Mouse (Mus musculus) kidney, embryonic 15.5 days (tissue): ENCODE measurements at regions not wholly inside any gene's neighbourhood (a gene's known extent, or its start where the extent isn't known, plus 50 kb on each side); places are given as distances from the start of the nearest gene placed in this dataset.
"Not testable (repeated sequence)": the region's sequence is repeated elsewhere in the genome, so short reads cannot be mapped to it uniquely, and the experiment has no call there.

Experiments used
- ATAC-seq: fragments of 200-750 bp; cut with Nextera tagmentation; replicated peaks from 2 replicates; pipeline ENCODE4 v1.8.0; 2017; ENCODE audit warnings: moderate TSS enrichment; ENCODE audit not compliant: low FRiP score
- H3K27ac ChIP-seq: fragments of 300-500 bp; sonication (generic); 2 replicates; pipeline ENCODE4 v1.5.1; 2015; ENCODE audit warnings: mild to moderate bottlenecking, inconsistent platforms
- H3K27me3 ChIP-seq: fragments of 300-500 bp; sonication (generic); 2 replicates; pipeline ENCODE4 v1.6.1; 2015; ENCODE audit warnings: inconsistent platforms
- H3K36me3 ChIP-seq: fragments of 300-500 bp; sonication (generic); 2 replicates; pipeline ENCODE4 v1.6.1; 2015; ENCODE audit warnings: inconsistent platforms
- H3K4me1 ChIP-seq: fragments of 300-500 bp; sonication (generic); 2 replicates; pipeline ENCODE4 v1.6.1; 2015; ENCODE audit warnings: inconsistent platforms
- H3K4me2 ChIP-seq: fragments of 300-500 bp; sonication (generic); 2 replicates; pipeline ENCODE4 v1.6.1; 2015; ENCODE audit warnings: moderate library complexity, mild to moderate bottlenecking, inconsistent platforms
- H3K4me3 ChIP-seq: fragments of 300-500 bp; sonication (generic); replicated peaks from 2 replicates; pipeline ENCODE4 v1.5.1; 2015; ENCODE audit warnings: mild to moderate bottlenecking, inconsistent platforms
- H3K9ac ChIP-seq: fragments of 300-500 bp; sonication (generic); 2 replicates; pipeline ENCODE4 v1.6.1; 2015; ENCODE audit warnings: mild to moderate bottlenecking, inconsistent platforms
- H3K9me3 ChIP-seq: fragments of 300-500 bp; sonication (generic); replicated peaks from 2 replicates; pipeline ENCODE4 v1.6.1; 2016; ENCODE audit warnings: inconsistent platforms
- WGBS: fragments of 180-500 bp; shearing (Covaris S2); methylation state at CpG from one replicate; pipeline ENCODE4 v1.1.7; 2015; ENCODE audit warnings: mixed read lengths; 5-methylcytosine and 5-hydroxymethylcytosine counted together

DNA sequence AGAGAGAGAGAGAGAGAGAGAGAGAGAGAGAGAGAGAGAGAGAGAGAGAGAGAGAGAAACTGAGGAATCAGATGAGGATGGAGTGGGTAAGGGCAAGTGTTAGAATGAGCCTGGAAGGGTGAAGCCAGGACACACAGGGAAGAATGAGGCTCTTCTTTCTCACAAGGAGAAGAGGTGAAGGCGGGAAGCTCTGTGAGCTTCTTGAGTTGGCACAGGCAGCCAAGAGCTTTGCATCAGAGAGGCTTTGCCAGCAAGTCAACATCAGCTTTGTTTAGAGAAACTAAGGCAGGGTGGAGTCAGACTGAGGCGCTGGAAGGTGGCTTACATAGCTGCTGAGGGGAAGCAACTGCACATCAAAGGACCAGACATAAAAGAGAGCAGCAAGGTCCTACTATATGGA, 113.7 kb downstream of the Sst start:
- H3K27ac ChIP-seq = no peak overlapping the region
- no peaks in the 10 kb centered on the region for H3K36me3 ChIP-seq
- no peak overlapping the region for H3K4me2 ChIP-seq
- WGBS = 56% methylated on average over 2 of the region's 2 CpGs
- H3K27me3 ChIP-seq = no peaks in the 10 kb centered on the region
- no peak for ATAC-seq
- no peak overlapping the region for H3K9ac ChIP-seq
- H3K4me3 ChIP-seq = no peak overlapping the region
- H3K9me3 ChIP-seq = no peaks in the 10 kb centered on the region
- H3K4me1 ChIP-seq = peaks cover 12% of the 10 kb centered on the region

DNA sequence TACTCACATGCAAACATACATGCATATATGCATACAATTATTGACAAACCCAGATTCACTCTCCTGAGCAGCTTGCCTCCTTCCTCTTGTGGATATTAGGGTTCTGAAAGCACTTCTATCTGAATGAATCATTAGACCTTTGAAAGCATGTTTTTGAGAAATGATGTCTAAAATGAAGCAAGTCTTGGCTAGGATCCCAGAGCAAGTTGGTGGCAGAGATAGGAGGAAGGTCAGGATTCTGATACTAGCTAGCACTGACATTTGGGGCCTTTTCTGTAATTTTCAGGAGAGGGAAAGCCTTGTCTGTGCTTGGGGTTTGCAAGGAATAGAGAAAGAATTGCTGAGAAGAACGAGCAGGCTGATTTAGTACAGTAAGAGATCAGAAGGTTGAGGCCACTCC, 114.3 kb downstream of the Sst start:
- H3K27me3 ChIP-seq = no peaks in the 10 kb centered on the region
- no peaks in the 10 kb centered on the region for H3K36me3 ChIP-seq
- no peak overlapping the region for H3K4me3 ChIP-seq
- H3K27ac ChIP-seq = no peak overlapping the region
- 7% methylated on average over 1 of the region's 1 CpGs for WGBS
- H3K9me3 ChIP-seq = no peaks in the 10 kb centered on the region
- no peak overlapping the region for H3K9ac ChIP-seq
- H3K4me1 ChIP-seq = peaks cover 12% of the 10 kb centered on the region
- no peak for ATAC-seq
- H3K4me2 ChIP-seq = no peak overlapping the region

DNA sequence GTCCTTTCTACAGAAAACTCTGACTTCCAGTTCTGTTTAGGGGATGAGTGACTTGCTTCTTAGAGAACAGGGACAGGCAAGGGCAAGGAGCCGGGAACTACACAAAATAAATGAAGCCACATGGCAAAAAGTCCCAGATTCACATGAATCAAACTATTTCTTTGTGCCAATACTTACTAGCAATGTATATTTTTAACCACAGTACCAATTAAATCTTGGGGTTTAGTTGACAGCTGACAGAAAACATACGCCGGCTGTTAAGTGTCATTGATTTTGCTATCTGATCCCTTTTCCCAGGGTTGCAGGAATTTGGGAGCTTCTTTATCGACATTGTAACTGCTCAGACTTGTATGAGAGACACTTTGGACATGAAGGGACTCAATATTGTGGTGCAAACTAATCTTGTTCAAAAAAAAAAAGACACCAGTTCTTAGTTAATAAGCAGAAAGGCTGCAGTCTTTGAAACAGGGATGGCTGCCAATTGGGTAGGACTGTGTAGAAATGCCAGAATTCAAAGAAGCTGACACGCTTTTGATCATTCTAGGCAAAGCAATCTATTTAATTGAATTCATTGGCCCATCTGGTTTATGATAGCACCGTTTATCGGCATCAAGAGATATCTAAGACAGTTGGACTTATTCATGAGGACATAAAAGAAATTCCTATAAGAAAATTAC, 132.5 kb downstream of the Sst start:
- Histone ChIP-seq H3K9me3 (no peaks in the 10 kb centered on the region), H3K9ac (no peak overlapping the region), H3K27ac (no peak overlapping the region), H3K4me1 (no peaks in the 10 kb centered on the region), H3K36me3 (no peaks in the 10 kb centered on the region), H3K27me3 (no peaks in the 10 kb centered on the region), H3K4me3 (no peak overlapping the region), H3K4me2 (no peak overlapping the region)
- whole genome bisulfite sequencing = 80% methylated on average over 7 of the region's 7 CpGs
- ATAC-seq = no peak

DNA sequence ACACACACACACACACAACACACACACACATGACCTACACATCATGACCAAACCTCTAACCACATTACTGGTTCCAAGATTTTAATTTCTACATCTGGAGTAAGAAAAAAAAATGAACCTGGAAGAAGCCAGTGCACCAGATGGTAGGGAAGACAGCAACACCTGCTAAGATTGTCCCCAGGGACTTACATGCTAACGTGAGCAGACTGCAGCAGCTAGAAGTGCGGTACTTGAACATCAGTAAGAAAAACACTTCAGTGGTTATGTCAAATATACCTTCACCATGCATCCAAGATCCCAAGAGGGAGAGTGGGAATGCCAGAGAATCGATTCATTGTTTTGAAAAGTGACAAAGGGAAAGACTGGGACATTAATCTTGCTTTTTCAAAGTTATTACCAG, 153.7 kb downstream of the Sst start:
- no peaks in the 10 kb centered on the region for H3K27me3 ChIP-seq
- 46% methylated on average over 3 of the region's 3 CpGs for WGBS
- no peak overlapping the region for H3K9ac ChIP-seq
- no peak for ATAC-seq
- H3K36me3 ChIP-seq = no peaks in the 10 kb centered on the region
- no peak overlapping the region for H3K4me2 ChIP-seq
- no peak overlapping the region for H3K4me3 ChIP-seq
- no peak overlapping the region for H3K27ac ChIP-seq
- no peaks in the 10 kb centered on the region for H3K9me3 ChIP-seq
- no peaks in the 10 kb centered on the region for H3K4me1 ChIP-seq

DNA sequence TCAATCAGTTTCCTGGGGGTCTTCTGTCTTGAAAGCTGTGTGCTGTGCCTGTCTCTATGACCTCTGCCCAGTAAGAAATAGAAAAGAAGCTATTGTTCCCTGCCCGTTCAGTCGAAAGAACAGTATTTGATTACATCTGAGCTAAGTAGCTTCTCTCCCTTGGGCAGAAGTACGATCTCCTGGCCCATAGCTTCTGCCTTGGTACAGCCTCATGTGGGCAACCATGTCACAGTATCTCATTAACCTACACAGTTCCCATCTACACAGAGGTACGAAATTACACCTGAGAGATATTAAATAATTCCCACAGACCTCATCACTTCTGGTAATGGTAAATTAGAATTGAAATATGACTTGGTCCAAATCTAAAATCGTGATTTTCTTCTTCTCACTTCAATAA, 155.0 kb downstream of the Sst start:
- H3K36me3 ChIP-seq = no peaks in the 10 kb centered on the region
- no peak overlapping the region for H3K4me2 ChIP-seq
- 66% methylated on average over 5 of the region's 5 CpGs for WGBS
- no peak for ATAC-seq
- no peak overlapping the region for H3K27ac ChIP-seq
- no peaks in the 10 kb centered on the region for H3K9me3 ChIP-seq
- no peaks in the 10 kb centered on the region for H3K27me3 ChIP-seq
- no peak overlapping the region for H3K4me3 ChIP-seq
- no peaks in the 10 kb centered on the region for H3K4me1 ChIP-seq
- no peak overlapping the region for H3K9ac ChIP-seq

DNA sequence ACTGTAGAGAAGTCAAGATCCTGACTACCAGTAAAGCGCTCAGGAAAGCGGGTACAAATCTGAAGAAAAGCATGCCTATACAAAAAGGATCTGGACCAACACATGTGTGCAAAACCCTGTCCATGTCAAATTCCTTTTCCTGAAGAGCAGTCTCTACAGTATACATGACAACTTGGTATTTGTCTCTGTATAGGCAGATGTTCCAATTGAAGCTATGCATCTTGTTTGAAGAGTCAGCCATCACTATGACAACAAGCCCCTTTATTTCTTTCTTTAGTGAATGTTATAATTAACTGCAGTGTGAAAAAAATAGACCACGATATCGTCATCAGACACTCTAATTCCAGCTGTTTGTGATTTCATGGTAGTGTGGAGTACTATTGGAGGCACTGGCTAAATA, 164.2 kb downstream of the Sst start:
- no peak overlapping the region for H3K9ac ChIP-seq
- no peaks in the 10 kb centered on the region for H3K9me3 ChIP-seq
- H3K36me3 ChIP-seq = no peaks in the 10 kb centered on the region
- no peaks in the 10 kb centered on the region for H3K4me1 ChIP-seq
- no peak overlapping the region for H3K4me3 ChIP-seq
- 89% methylated on average over 4 of the region's 4 CpGs for WGBS
- H3K27ac ChIP-seq = no peak overlapping the region
- no peaks in the 10 kb centered on the region for H3K27me3 ChIP-seq
- ATAC-seq = no peak
- H3K4me2 ChIP-seq = no peak overlapping the region

DNA sequence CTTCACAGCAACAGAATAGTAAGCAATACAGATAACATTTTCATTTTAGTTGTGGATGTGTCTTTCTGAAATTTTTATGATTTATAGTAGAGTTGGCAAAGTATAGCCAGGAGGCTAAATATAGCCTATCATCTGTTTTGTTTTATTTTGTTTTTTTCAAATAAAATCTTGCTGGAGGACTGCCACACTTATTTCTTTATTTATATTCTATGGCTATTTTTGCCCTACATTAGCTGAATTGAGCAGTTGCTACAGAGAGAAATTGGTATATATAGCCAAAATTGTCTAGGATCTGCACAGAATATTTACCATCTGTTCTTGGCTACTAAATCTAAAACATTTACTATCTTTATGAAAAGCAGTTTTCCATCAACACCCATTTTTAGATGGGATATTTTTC, 169.0 kb downstream of the Sst start:
- Histone ChIP-seq H3K4me1 (no peaks in the 10 kb centered on the region), H3K27ac (no peak overlapping the region), H3K4me3 (no peak overlapping the region), H3K9me3 (no peaks in the 10 kb centered on the region), H3K27me3 (no peaks in the 10 kb centered on the region), H3K36me3 (no peaks in the 10 kb centered on the region), H3K4me2 (no peak overlapping the region), H3K9ac (no peak overlapping the region)
- no peak for ATAC-seq

DNA sequence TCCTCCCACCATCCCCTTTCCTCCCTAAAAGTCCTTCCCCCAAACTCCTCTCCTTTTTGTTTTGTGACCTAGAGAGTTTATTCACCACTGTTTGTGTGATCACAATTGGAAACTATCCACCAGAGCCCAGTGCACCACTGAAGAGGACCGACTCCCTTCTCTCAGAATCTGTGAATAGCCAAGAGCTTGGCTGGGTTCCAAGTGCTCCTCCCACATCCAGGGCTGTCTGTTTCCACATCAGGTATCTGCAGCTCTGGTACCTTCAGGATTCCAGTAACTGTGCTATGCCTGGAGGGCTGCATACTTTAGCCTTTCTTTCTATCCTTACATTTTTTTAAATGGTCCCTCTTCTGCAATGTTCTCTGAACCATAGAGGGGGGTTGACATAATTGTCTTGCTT, 180.5 kb upstream of the Masp1 start:
- no peak for ATAC-seq
- Histone ChIP-seq H3K27ac (no peak overlapping the region), H3K4me1 (no peaks in the 10 kb centered on the region), H3K36me3 (no peaks in the 10 kb centered on the region), H3K9me3 (no peaks in the 10 kb centered on the region; the same call in 1 of the 2 replicates), H3K4me3 (no peak overlapping the region), H3K27me3 (no peaks in the 10 kb centered on the region), H3K9ac (no peak overlapping the region), H3K4me2 (no peak overlapping the region)
- WGBS = 19% methylated on average over 1 of the region's 1 CpGs

DNA sequence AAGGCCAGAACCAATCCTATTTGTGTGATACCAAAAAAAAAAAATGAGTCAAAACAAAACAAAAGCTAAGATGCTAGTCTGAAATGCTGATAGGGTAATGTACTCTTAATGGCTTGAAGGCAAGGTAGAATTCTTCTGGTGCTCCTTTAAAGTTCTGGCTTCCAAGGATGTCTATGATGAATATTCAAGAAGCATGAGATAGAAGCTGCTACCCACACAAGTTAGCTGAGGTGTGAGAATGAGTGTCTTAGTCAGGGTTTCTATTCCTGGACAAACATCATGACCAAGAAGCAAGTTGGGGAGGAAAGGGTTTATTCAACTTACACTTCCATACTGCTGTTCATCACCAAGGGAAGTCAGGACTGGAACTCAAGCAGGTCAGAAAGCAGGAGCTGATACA, 173.6 kb upstream of the Masp1 start:
- H3K36me3 ChIP-seq, H3K9me3 ChIP-seq, H3K27ac ChIP-seq, ATAC-seq, H3K4me1 ChIP-seq, H3K4me2 ChIP-seq, H3K9ac ChIP-seq, H3K4me3 ChIP-seq, H3K27me3 ChIP-seq: not testable (repeated sequence)

DNA sequence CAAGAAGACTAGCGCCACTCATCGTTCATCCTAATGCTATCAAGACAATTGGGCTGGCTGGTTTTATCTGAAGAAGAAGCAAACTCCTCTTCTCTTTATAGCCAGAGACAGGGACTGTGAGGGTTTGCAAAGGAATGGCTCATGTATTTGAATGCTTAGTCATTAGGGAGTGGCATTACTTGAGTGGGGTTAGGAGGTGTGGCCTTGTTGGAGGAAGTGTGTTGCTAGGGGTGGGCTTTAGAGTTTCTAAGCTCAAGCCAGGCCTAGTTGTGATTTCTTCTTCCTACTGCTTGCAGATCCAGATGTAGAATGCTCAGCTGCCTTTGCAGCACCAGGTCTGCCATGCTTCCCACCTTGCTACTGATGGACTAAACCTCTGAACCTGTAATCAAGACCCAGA, 169.4 kb upstream of the Masp1 start:
- Histone ChIP-seq H3K27ac (no peak overlapping the region), H3K9me3 (no peaks in the 10 kb centered on the region), H3K4me2 (no peak overlapping the region), H3K9ac (no peak overlapping the region), H3K27me3 (no peaks in the 10 kb centered on the region), H3K4me1 (no peaks in the 10 kb centered on the region), H3K4me3 (no peak overlapping the region), H3K36me3 (no peaks in the 10 kb centered on the region)
- ATAC-seq = no peak
- WGBS = 99% methylated on average over 2 of the region's 2 CpGs

DNA sequence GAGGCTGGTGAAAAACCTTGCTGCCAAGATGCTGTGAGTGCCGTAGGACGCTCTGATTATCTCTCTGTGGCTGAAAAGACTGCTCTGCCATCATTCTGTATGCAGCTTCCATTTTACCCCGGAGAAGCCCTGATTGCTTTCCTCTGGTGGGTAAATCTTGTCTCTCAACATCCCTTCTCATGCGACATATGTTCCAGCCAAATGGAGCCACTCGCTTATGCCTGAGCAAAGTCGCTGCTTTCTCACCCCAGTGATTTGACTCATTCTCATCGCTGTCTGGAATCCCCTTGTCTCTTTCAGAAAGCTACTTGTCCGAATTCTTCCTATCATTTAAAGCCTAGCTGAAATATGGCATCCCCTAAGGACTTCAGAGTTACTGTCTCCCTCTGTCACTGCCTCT, 166.2 kb upstream of the Masp1 start:
- H3K4me3 ChIP-seq = no peak overlapping the region
- no peaks in the 10 kb centered on the region for H3K36me3 ChIP-seq
- no peaks in the 10 kb centered on the region for H3K9me3 ChIP-seq
- H3K4me1 ChIP-seq = no peaks in the 10 kb centered on the region
- H3K4me2 ChIP-seq = no peak overlapping the region
- ATAC-seq = no peak
- WGBS = 79% methylated on average over 8 of the region's 8 CpGs
- no peak overlapping the region for H3K27ac ChIP-seq
- no peak overlapping the region for H3K9ac ChIP-seq
- no peaks in the 10 kb centered on the region for H3K27me3 ChIP-seq

DNA sequence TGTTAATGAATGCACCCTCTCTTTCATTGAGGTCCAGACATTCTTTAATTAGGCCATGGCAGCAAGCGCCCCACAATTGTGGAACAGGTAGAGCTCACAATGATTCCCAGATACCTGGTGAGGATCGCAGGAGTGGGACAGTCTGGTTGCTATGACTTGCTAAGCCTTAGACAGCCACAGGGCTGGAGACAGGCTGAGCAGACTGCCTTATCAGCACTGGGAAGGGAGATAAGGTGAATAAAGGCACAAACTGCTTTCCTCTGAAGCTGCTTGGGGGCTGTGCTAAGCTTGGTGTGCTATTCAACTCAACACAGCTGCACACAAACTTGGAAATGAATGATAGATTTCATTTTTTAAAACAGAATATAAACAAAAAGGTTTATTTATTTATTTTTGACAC, 159.8 kb upstream of the Masp1 start:
- Histone ChIP-seq H3K27ac (no peak overlapping the region), H3K36me3 (no peaks in the 10 kb centered on the region), H3K4me2 (no peak overlapping the region), H3K4me3 (no peak overlapping the region), H3K4me1 (no peaks in the 10 kb centered on the region), H3K27me3 (no peaks in the 10 kb centered on the region), H3K9ac (no peak overlapping the region), H3K9me3 (no peaks in the 10 kb centered on the region)
- no peak for ATAC-seq
- 81% methylated on average over 2 of the region's 2 CpGs for WGBS

DNA sequence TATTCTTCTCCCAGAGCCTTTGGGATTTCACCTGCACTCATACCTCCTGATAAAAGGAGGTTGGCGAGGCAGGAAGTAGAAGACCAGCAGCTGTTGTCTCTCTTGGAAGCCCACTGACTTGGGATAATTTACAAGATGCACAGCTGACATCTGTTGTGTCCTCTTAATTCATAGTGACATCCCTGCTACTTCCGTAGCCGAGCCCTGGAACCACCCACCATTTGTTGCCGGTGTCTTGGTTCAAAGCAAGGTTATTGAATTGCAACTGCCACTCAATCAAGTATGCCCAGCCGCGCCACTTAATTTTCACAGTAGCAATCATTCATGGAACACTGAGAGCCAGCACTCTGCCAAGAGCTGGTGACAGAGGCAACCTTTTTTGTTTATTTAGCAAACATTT, 151.8 kb upstream of the Masp1 start:
- ATAC-seq = no peak
- no peak overlapping the region for H3K4me3 ChIP-seq
- no peaks in the 10 kb centered on the region; the same call in 1 of the 2 replicates for H3K4me1 ChIP-seq
- no peaks in the 10 kb centered on the region for H3K9me3 ChIP-seq
- H3K4me2 ChIP-seq = no peak overlapping the region
- WGBS = 21% methylated on average over 6 of the region's 6 CpGs
- H3K27ac ChIP-seq = no peak overlapping the region
- no peaks in the 10 kb centered on the region for H3K27me3 ChIP-seq
- H3K36me3 ChIP-seq = no peaks in the 10 kb centered on the region
- H3K9ac ChIP-seq = no peak overlapping the region
